Mouse (Mus musculus): ENCODE measurements around the gene Slc22a7.
A peak's percentile ranks its signal among the peaks of the same experiment; 100 is the strongest.

- TF ChIP-seq POLR2A (IDR thresholded peaks at IDR 0.05; ENCODE audit: extremely low read depth, insufficient read depth, low read length) (no peak), CTCF (IDR thresholded peaks at IDR 0.05; ENCODE audit: low read depth, low read length) (peak; percentile 8; the same call in 1 of the 2 replicates)
These were observed 46.2 kb upstream of the Slc22a7 start for GRCm38 (mm10) chr17:46484461-46484875.
